Mouse (Mus musculus) lung, adult 2 months (tissue): Measurements from ENCODE around the gene Srr.

Source experiments
- CTCF ChIP-seq: fragments of 200-500 bp; IDR thresholded peaks from 2 replicates; pipeline ENCODE4 v1.5.1; 2011; ENCODE audit warnings: mild to moderate bottlenecking, low read length, control low read depth; ENCODE audit not compliant: insufficient read depth
- POLR2A ChIP-seq: fragments of 200-500 bp; IDR thresholded peaks from 2 replicates; pipeline ENCODE4 v1.6.1; 2011; ENCODE audit warnings: low read depth, mild to moderate bottlenecking, control low read depth, low read length, borderline replicate concordance; ENCODE audit errors: extremely low read depth

DNA sequence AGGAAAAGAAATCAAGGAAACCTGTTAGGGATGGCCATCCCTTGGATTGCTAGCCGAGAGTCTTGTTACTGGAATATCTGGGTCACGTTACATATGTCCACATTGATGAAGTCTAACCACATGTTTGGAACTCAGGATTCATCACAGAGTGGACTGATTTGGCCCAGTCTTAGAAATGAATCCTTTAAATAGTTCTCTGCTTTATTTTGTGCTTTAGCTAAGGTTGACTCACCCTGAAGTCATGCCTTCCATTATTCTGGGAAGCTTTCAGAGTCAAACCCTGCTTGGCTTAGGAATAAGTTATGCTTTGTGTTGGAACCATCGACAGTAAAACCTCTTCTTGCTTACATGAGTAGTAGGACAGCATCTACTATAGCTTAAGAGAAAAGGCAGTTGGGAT is 39.8 kb upstream of the Srr start:
- TF ChIP-seq CTCF: no peak
- no peak for TF ChIP-seq POLR2A
